13 mouse cellular contexts compared by ENCODE assay signal in genomic region chr2:12582566-12582965, GRCm38 (mm10).
DNase-seq lines count a peak whose midpoint lies in the region; ATAC-seq lines count a peak whose summit lies in the region.
"Had no signal": no experiment of that assay in that cellular context is flagged by ENCODE, and none has a peak within 500 bp of the region (broad histone marks: within the 10 kb centered on the region; RNA-seq: fewer than 3 reads in every experiment).

No protein-coding gene starts in this region.

- H3K27me3 ChIP-seq in embryonic facial prominence, embryonic 14.5 days (replicated peaks; ENCODE audit: control insufficient read depth, insufficient read depth, low read length): no peaks in the 10 kb centered on the region
- no peaks in the 10 kb centered on the region for H3K27me3 ChIP-seq in embryonic facial prominence, embryonic 10.5 days (replicated peaks; ENCODE audit: low read depth, poor library complexity, severe bottlenecking)
- no peaks in the 10 kb centered on the region for H3K27me3 ChIP-seq in hindbrain, embryonic 16.5 days (replicated peaks; ENCODE audit: control insufficient read depth, insufficient read depth, low read length)
- H3K27me3 ChIP-seq in hindbrain, embryonic 10.5 days (ENCODE audit: insufficient read depth, poor library complexity, severe bottlenecking): no peaks in the 10 kb centered on the region
- no peaks in the 10 kb centered on the region for H3K27me3 ChIP-seq in midbrain, embryonic 14.5 days (ENCODE audit: control insufficient read depth, insufficient read depth, low read length)
- no peaks in the 10 kb centered on the region for H3K27me3 ChIP-seq in midbrain, embryonic 16.5 days (ENCODE audit: control insufficient read depth, insufficient read depth, low read depth, low read length)
- H3K27me3 ChIP-seq in neural tube, embryonic 15.5 days (replicated peaks): no peaks in the 10 kb centered on the region
- H3K27me3 ChIP-seq: limb, embryonic 13.5 days; midbrain, embryonic 13.5 days had no signal

- DNase-seq in embryonic facial prominence, embryonic 14.5 days (ENCODE audit: low spot score): peak; percentile 12
- DNase-seq in embryonic facial prominence, embryonic 10.5 days (ENCODE audit: low spot score): no peak
- DNase-seq in hindbrain, embryonic 10.5 days (ENCODE audit: low spot score): no peak
- DNase-seq in midbrain, embryonic 14.5 days: peak; percentile 24
- peak; percentile 28 for DNase-seq in retina, postnatal 1 day
- DNase-seq: cerebellum, adult 9-10 months; heart, postnatal 36 days; kidney, adult 11 months had no signal

- H3K9ac ChIP-seq in embryonic facial prominence, embryonic 14.5 days (ENCODE audit: low read depth, low read length): no peak overlapping the region
- H3K9ac ChIP-seq in hindbrain, embryonic 16.5 days (ENCODE audit: low read depth, low read length): no peak overlapping the region
- H3K9ac ChIP-seq in midbrain, embryonic 14.5 days (replicated peaks; ENCODE audit: low read length): no peak overlapping the region
- no peak overlapping the region for H3K9ac ChIP-seq in midbrain, embryonic 16.5 days (ENCODE audit: low read depth, low read length)
- no peak overlapping the region for H3K9ac ChIP-seq in neural tube, embryonic 15.5 days (replicated peaks)
- H3K9ac ChIP-seq: limb, embryonic 13.5 days; midbrain, embryonic 13.5 days had no signal

- H3K36me3 ChIP-seq in embryonic facial prominence, embryonic 14.5 days (ENCODE audit: control insufficient read depth, insufficient read depth, low read length): no peaks in the 10 kb centered on the region
- H3K36me3 ChIP-seq in embryonic facial prominence, embryonic 10.5 days (replicated peaks): no peaks in the 10 kb centered on the region
- no peaks in the 10 kb centered on the region for H3K36me3 ChIP-seq in hindbrain, embryonic 16.5 days (ENCODE audit: control insufficient read depth, insufficient read depth, low read length)
- no peaks in the 10 kb centered on the region for H3K36me3 ChIP-seq in hindbrain, embryonic 10.5 days
- no peaks in the 10 kb centered on the region for H3K36me3 ChIP-seq in midbrain, embryonic 14.5 days (ENCODE audit: control insufficient read depth, insufficient read depth, low read length)
- H3K36me3 ChIP-seq in midbrain, embryonic 16.5 days (ENCODE audit: control insufficient read depth, insufficient read depth, low read length): no peaks in the 10 kb centered on the region
- no peaks in the 10 kb centered on the region for H3K36me3 ChIP-seq in neural tube, embryonic 15.5 days
- H3K36me3 ChIP-seq: limb, embryonic 13.5 days; midbrain, embryonic 13.5 days had no signal

- ATAC-seq in embryonic facial prominence, embryonic 14.5 days (ENCODE audit: low read depth): no peak
- peak; percentile 71; the same call in 1 of the 2 replicates for ATAC-seq in hindbrain, embryonic 16.5 days
- ATAC-seq in midbrain, embryonic 14.5 days (ENCODE audit: low FRiP score, low TSS enrichment): peak; percentile 27; the same call in 1 of the 2 replicates
- ATAC-seq in midbrain, embryonic 16.5 days: no peak
- no peak for ATAC-seq in neural tube, embryonic 15.5 days (ENCODE audit: low FRiP score)
- ATAC-seq: midbrain, embryonic 13.5 days had no signal

- H3K9me3 ChIP-seq in embryonic facial prominence, embryonic 14.5 days (ENCODE audit: control insufficient read depth, low read length): no peaks in the 10 kb centered on the region
- no peaks in the 10 kb centered on the region for H3K9me3 ChIP-seq in embryonic facial prominence, embryonic 10.5 days
- no peaks in the 10 kb centered on the region for H3K9me3 ChIP-seq in hindbrain, embryonic 16.5 days (ENCODE audit: control insufficient read depth, low read length)
- H3K9me3 ChIP-seq in hindbrain, embryonic 10.5 days: no peaks in the 10 kb centered on the region
- H3K9me3 ChIP-seq in midbrain, embryonic 14.5 days (ENCODE audit: control insufficient read depth, low read length): no peaks in the 10 kb centered on the region
- no peaks in the 10 kb centered on the region for H3K9me3 ChIP-seq in midbrain, embryonic 16.5 days (replicated peaks; ENCODE audit: control insufficient read depth, low read length, poor library complexity, severe bottlenecking)
- H3K9me3 ChIP-seq in neural tube, embryonic 15.5 days (replicated peaks): no peaks in the 10 kb centered on the region
- H3K9me3 ChIP-seq: midbrain, embryonic 13.5 days had no signal

- no peaks in the 10 kb centered on the region for H3K4me1 ChIP-seq in embryonic facial prominence, embryonic 14.5 days (ENCODE audit: control insufficient read depth, insufficient read depth, low read length)
- no peaks in the 10 kb centered on the region for H3K4me1 ChIP-seq in embryonic facial prominence, embryonic 10.5 days
- no peaks in the 10 kb centered on the region for H3K4me1 ChIP-seq in hindbrain, embryonic 16.5 days (ENCODE audit: control insufficient read depth, insufficient read depth, low read depth, low read length)
- peaks cover 4% of the 10 kb centered on the region; the same call in 1 of the 2 replicates for H3K4me1 ChIP-seq in hindbrain, embryonic 10.5 days (replicated peaks)
- peaks cover 3% of the 10 kb centered on the region; the same call in 1 of the 2 replicates for H3K4me1 ChIP-seq in midbrain, embryonic 14.5 days (ENCODE audit: control insufficient read depth, insufficient read depth, low read length)
- no peaks in the 10 kb centered on the region; the same call in 1 of the 2 replicates for H3K4me1 ChIP-seq in midbrain, embryonic 16.5 days (ENCODE audit: control insufficient read depth, insufficient read depth, low read length)
- H3K4me1 ChIP-seq in neural tube, embryonic 15.5 days: no peaks in the 10 kb centered on the region
- H3K4me1 ChIP-seq: limb, embryonic 13.5 days; midbrain, embryonic 13.5 days had no signal

- WGBS in embryonic facial prominence, embryonic 14.5 days: 34% methylated on average over 2 of the region's 2 CpGs
- WGBS in embryonic facial prominence, embryonic 10.5 days: 64% methylated on average over 2 of the region's 2 CpGs
- WGBS in hindbrain, embryonic 16.5 days: 24% methylated on average over 2 of the region's 2 CpGs
- 48% methylated on average over 2 of the region's 2 CpGs for WGBS in hindbrain, embryonic 10.5 days
- 32% methylated on average over 2 of the region's 2 CpGs for WGBS in midbrain, embryonic 14.5 days
- WGBS in midbrain, embryonic 16.5 days: 35% methylated on average over 2 of the region's 2 CpGs
- 50% methylated on average over 2 of the region's 2 CpGs for WGBS in neural tube, embryonic 15.5 days

- no peak overlapping the region for H3K4me3 ChIP-seq in embryonic facial prominence, embryonic 14.5 days (ENCODE audit: low read depth, low read length)
- H3K4me3 ChIP-seq in embryonic facial prominence, embryonic 10.5 days: no peak overlapping the region
- no peak overlapping the region for H3K4me3 ChIP-seq in hindbrain, embryonic 16.5 days (ENCODE audit: low read length)
- H3K4me3 ChIP-seq in hindbrain, embryonic 10.5 days: no peak overlapping the region
- H3K4me3 ChIP-seq in midbrain, embryonic 14.5 days (replicated peaks; ENCODE audit: low read depth, low read length): no peak overlapping the region
- H3K4me3 ChIP-seq in midbrain, embryonic 16.5 days (ENCODE audit: low read depth, low read length): no peak overlapping the region
- H3K4me3 ChIP-seq in neural tube, embryonic 15.5 days (replicated peaks): no peak overlapping the region
- H3K4me3 ChIP-seq: limb, embryonic 13.5 days; midbrain, embryonic 13.5 days had no signal

- no peak overlapping the region for H3K4me2 ChIP-seq in embryonic facial prominence, embryonic 14.5 days (ENCODE audit: low read depth, low read length)
- H3K4me2 ChIP-seq in hindbrain, embryonic 16.5 days (ENCODE audit: low read length): no peak overlapping the region
- no peak overlapping the region for H3K4me2 ChIP-seq in midbrain, embryonic 14.5 days (ENCODE audit: low read length)
- H3K4me2 ChIP-seq in midbrain, embryonic 16.5 days (ENCODE audit: low read length): no peak overlapping the region
- no peak overlapping the region for H3K4me2 ChIP-seq in neural tube, embryonic 15.5 days
- H3K4me2 ChIP-seq: limb, embryonic 13.5 days; midbrain, embryonic 13.5 days had no signal

- no peak overlapping the region for H3K27ac ChIP-seq in embryonic facial prominence, embryonic 14.5 days (replicated peaks; ENCODE audit: low read depth, low read length)
- no peak overlapping the region for H3K27ac ChIP-seq in embryonic facial prominence, embryonic 10.5 days (replicated peaks)
- no peak overlapping the region for H3K27ac ChIP-seq in hindbrain, embryonic 16.5 days (ENCODE audit: low read depth, low read length)
- H3K27ac ChIP-seq in hindbrain, embryonic 10.5 days: no peak overlapping the region
- H3K27ac ChIP-seq in midbrain, embryonic 14.5 days (replicated peaks; ENCODE audit: low read depth, low read length): no peak overlapping the region
- H3K27ac ChIP-seq in midbrain, embryonic 16.5 days (ENCODE audit: low read length): no peak overlapping the region
- H3K27ac ChIP-seq in neural tube, embryonic 15.5 days (replicated peaks): no peak overlapping the region
- H3K27ac ChIP-seq: limb, embryonic 13.5 days; midbrain, embryonic 13.5 days had no signal

Comparison
In these comparisons a context has a peak if more than half of its experiments do, and no peak if none do; other contexts are left out.
1. ATAC-seq: peak in hindbrain, embryonic 16.5 days (single experiment) and midbrain, embryonic 14.5 days (single experiment); none in embryonic facial prominence, embryonic 14.5 days (single experiment), midbrain, embryonic 16.5 days (single experiment) and neural tube, embryonic 15.5 days (single experiment).
2. DNase-seq: peak in embryonic facial prominence, embryonic 14.5 days (single experiment), midbrain, embryonic 14.5 days (single experiment) and retina, postnatal 1 day (single experiment); none in embryonic facial prominence, embryonic 10.5 days (single experiment) and hindbrain, embryonic 10.5 days (single experiment).